Mouse (Mus musculus) kidney, adult 11 months (tissue): ENCODE results near the gene Irf3.

Source experiments
- DNase-seq: peaks from one replicate; pipeline ENCODE4 v3.0.0; 2022

Gene Irf3

DNA sequence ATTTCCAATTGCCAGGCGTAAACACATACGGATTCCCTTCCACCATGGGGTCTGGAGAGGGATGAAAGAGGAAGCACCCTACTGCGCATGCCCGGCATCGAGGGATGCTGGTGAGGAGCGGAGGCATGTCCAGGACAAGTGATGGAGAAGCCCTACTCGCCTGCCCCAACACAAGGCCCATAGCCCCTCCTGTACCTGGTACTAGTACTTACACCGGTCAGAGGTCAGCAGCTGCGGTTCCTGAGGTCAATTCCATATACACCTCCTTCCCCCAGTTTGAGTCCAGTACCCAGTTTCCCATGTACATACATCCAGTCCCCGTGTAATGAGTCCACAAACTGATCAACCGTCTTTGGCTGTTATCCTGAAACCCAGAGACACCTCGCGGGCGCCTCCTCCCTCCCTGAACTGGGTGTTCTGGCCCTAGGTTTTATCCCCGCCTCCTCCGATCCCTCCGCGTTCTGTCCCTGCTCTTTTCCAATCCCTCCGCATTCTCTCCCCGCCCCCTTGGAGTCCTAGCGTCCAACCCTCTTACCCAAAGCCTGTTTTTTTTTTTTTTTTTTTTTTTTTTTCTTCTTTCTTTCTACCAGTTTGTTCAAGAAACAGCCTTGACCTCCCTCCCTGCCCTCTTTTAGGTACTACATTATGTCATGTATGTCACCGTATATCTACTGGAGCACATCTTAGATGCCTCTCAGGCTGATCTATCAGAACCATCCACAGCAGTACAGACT is 22.9 kb upstream of the Irf3 start, which contains the start of gene Cpt1c:
Gene Cpt1c (minus strand): TSS at position 469 of the 734 bp plus-strand sequence.
- peak; percentile 62 for DNase-seq

GRCm38 (mm10) chr7:44975117-44975419 is 22.4 kb upstream of the Irf3 start:
- no peak for DNase-seq

- no peak for DNase-seq
Measured at GRCm38 (mm10) chr7:44978300-44978699, 19.1 kb upstream of the Irf3 start.

- DNase-seq, result no peak
Measured at GRCm38 (mm10) chr7:44981539-44981938, 15.9 kb upstream of the Irf3 start.

DNA sequence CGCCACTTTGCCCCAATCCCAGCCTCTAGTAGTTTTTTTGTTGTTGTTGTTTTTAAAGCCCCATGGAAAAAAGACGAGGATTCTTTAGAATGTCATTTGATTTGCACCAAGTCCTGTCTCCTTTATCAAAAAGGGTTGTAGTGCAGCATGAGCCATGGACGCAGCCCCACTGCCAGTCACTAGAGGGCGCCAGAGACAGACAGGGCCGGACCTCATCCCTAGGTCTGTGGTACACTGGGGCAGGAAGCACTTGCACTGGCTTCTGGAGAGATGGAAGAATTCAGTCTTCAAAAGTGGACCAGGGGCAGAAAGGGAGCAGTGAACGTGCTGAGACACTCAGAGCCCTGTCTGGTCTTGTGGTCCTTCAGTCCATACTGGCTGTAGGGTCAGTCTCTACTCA is 14.4 kb upstream of the Irf3 start:
- DNase-seq, result peak; percentile 81

GRCm38 (mm10) chr7:44983944-44984832 is 13.3 kb upstream of the Irf3 start:
- no peak for DNase-seq

DNA sequence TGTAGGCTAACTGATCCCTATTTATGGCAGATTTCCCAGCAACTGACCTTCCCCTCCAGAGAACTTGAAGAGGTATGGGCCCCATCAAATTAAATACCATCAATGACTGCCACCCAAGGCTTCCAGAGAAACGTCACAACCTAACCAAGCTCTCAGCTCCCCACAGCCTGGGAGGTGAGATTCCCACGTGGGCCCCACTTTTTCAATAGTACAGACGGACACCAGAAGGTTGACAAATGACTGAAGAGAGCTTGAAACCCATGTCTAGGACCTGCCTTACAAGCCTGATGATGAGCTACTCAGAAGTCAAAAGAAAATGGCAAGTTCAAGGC is 12.6 kb upstream of the Irf3 start:
- no peak for DNase-seq

GRCm38 (mm10) chr7:44985595-44986191 is 11.8 kb upstream of the Irf3 start:
- peak; percentile 60 for DNase-seq

GRCm38 (mm10) chr7:44986192-44986878 is 11.1 kb upstream of the Irf3 start, which contains the start of gene Prmt1:
Gene Prmt1, minus strand, starts transcription at chr7:44986568.
- DNase-seq, result peak; percentile 100

- no peak for DNase-seq
Measured at GRCm38 (mm10) chr7:44986879-44987718, 10.3 kb upstream of the Irf3 start.

DNA sequence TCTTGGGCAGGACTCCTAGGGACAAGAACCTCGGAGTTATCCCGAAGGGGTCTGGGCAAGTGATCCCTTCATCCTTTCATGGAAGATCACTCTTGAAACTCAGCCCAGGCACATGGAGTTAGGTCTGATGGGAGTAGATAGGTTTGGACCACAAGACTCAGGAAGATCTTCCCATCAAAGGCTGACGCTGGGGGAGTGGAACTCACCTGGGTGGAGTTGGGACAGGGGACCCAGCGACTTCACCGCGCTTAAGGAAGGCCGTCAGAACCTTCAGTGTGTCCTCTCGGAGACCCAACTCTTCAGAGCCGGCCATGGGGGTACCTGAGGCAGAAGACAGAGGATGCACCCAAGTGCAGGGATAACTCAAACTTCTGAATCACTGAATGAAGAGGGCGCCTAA is 776 bp upstream of the Irf3 start:
- DNase-seq, result no peak

- no peak for DNase-seq
Measured at GRCm38 (mm10) chr7:44997940-44998428, 536 bp downstream of the Irf3 start.

- DNase-seq, result peak; percentile 77
Measured at GRCm38 (mm10) chr7:44998501-44998955, 1.1 kb downstream of the Irf3 start, which contains the start of gene Bcl2l12. Gene Bcl2l12, minus strand, starts transcription at chr7:44998712.

DNA sequence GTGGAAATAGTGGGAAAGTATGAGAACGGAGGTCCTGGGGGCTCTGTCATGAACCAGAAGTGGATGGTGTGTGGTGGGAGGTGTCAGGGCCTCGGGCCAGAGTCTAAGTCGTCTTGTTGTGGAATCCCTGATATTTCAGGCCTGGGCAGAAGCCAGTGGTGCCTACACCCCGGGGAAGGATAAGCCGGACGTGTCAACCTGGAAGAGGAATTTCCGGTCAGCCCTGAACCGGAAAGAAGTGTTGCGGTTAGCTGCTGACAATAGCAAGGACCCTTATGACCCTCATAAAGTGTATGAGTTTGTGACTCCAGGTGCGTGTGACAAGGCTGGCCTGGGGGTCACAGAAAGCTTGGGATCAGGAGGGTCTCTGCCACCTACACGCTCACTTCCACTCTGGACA is 2.3 kb downstream of the Irf3 start:
- DNase-seq, result no peak

GRCm38 (mm10) chr7:45000539-45001114 is 3.2 kb downstream of the Irf3 start:
- no peak for DNase-seq

DNA sequence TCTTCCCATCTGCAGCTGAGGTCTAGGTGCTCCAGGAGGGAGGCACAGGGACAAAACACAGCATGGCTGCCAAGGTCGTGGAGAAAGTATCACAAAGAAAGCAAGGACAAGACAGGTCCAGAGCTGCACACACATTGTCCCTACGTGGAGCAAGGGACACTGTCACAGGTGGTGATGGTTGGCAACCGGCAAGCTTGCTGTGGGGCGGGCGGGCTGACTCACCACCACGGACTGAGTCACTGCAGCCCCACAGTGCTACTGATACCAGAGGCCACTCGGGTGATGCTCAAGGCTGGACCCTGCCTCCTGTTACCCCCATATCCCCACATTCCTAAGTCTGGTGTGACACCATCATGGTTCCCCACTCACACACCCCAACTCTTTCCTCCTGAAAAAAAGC is 5.0 kb downstream of the Irf3 start:
- DNase-seq, result no peak

- DNase-seq, result no peak
Measured at GRCm38 (mm10) chr7:45004546-45004945, 7.1 kb downstream of the Irf3 start.

- no peak for DNase-seq
Measured at GRCm38 (mm10) chr7:45005321-45005992, 8.0 kb downstream of the Irf3 start.

GRCm38 (mm10) chr7:45006503-45006902 is 9.1 kb downstream of the Irf3 start:
- DNase-seq, result no peak

DNA sequence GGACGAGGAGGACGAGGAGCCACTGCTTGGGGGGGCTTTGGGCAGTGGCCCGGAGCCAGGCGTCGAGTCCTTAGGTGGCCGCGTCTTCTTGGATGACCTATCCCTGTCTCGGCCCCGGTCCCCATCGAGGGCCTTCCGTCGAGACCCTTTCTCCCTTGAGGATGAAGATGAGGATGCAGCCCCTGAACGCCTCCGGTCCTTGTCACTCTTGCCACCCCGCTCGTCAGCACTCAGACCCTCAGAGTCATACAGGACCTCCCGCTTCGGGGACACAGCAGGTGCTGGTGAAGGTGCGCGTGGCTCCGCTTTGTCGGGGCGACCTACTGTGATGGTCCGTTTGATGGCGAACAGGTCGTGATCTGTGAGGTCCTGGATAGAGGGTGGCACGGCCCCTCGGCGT is 9.7 kb downstream of the Irf3 start:
- DNase-seq, result no peak

DNA sequence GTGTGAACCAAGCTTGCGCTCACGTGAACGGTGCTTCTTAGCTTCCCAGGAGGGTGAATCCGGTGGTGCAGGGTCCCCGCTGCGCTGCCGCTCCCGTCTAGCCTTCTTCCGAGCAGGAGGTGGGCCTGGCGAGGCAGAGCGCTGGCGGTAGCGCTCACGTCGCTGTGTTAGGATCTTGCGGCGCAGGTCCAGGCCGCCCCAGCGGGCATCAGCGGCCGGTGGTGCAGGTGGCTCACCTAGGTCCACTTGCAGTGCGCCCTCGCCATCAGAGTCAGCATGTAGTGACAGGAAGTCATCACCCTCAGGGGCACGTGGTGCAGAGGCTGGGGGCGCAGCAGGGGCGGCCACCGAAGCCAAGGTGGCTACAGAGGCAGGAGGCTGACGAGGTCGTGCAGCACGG is 10.4 kb downstream of the Irf3 start:
- no peak for DNase-seq
